Mouse (Mus musculus): Measurements from ENCODE around the gene Gm11114. TPM values are rescaled to one million over a fixed set of nuclear protein-coding genes. Genes with fewer than 3 reads are reported as not detected.
A peak's percentile ranks its signal among the peaks of the same experiment; 100 is the strongest.

Gm11114 gene
- polyA plus RNA-seq, 1 experiment from 2014 or later = not detected

DNA sequence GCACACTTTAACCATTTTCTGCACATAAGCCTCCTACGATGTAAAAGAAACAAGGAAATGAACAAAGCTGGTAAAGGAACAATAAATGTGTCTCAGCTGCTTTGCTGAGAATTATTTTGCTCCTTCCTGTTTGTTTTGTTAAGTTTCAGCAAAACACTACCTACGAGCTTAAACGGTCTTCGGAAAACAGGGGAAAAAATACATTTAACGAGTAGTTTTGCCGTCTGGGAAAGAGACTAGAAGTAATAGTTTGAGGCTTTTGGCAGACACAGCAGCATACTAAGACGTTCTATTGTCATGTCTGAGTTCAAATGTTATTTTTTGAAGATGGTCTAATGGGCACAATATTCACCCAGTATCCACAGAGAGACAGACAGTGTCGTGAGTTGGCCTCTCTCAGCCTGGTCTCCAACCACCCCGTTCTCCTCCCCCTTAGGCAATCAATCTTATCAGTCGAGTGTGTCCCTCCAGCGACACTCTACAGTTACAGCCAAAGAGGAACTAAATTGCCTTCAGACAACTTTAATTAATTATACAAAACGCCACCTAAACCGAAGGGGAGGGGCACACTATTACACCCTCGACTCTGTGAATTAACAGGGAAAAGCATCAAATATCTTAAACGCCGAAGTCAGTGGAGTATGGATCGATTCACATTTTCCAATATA, 12.8 kb downstream of the Gm11114 start:
- Histone ChIP-seq H3K27ac (ENCODE audit: low read depth, low read length) (no peak overlapping the region), H3K27me3 (ENCODE audit: control insufficient read depth, insufficient read depth, low read length) (peaks cover 8% of the 10 kb centered on the region; the same call in 1 of the 2 replicates), H3K4me1 (replicated peaks; ENCODE audit: control insufficient read depth, insufficient read depth, low read length) (peaks cover 3% of the 10 kb centered on the region; the same call in 1 of the 2 replicates), H3K9ac (ENCODE audit: low read length) (no peak overlapping the region), H3K36me3 (ENCODE audit: control insufficient read depth, insufficient read depth, low read length) (no peaks in the 10 kb centered on the region), H3K4me2 (ENCODE audit: low read depth, low read length, severe bottlenecking) (0 out of 2 replicates have a peak overlapping the region, but pooled peaks have one; percentile 2), H3K4me3 (ENCODE audit: low read depth, low read length) (no peak overlapping the region), H3K9me3 (ENCODE audit: control insufficient read depth, low read length) (no peaks in the 10 kb centered on the region)
- no peak for ATAC-seq (replicated peaks; ENCODE audit: low FRiP score)
- 50% methylated on average over 17 of the region's 17 CpGs for WGBS
- no peak for DNase-seq (ENCODE audit: low spot score)

DNA sequence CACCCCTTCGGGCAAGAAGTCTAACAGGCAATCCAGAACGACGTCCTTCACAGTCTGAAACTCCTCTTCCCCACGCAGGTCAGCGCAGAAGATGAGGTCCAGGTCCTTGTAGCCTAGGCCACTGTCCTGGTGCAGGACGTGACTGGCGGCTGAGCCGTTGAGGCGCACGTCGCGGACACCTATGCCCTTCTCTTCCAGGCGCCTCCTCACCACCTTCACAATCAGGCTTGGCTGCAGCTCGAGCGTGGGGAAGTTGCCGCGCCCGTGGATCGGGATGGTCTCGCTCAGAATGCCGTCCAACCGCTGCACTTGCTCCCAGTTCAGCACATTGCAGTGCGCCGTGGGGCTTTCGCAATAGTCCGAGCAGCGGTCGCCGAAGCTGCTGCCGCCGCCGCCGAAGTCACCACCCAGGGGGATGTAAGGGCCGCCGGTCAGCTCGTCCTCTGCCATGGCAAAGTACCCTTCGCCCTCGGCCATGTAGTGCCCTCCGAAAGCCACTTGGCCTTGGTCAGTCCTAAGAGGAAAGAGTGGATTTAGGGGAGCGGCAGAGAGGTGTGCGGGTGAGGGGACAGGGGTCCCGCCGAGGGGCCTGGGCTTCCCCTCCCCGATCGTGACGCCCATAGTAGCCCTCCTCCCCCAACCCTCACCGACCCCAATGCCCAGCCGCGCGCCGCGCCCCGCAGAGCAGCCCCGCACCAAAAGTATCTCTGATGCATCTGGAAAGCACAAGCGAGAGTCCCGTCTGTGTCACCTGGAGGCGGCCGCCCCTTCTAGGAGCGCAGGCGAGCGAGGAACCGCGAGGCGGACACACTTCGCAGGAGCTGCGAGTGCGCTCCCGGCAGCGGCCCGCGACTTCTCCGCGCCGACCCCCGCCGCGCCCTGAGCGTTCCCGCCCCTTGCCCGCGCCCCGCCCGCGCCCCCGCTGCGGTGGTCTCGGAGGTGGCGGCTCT, 14.0 kb downstream of the Gm11114 start:
- peaks cover 8% of the 10 kb centered on the region; the same call in 1 of the 2 replicates for H3K27me3 ChIP-seq (ENCODE audit: control insufficient read depth, insufficient read depth, low read length)
- peak; percentile 65 for ATAC-seq (replicated peaks; ENCODE audit: low FRiP score)
- peak overlapping the region; percentile 90 for H3K4me2 ChIP-seq (ENCODE audit: low read depth, low read length, severe bottlenecking)
- H3K36me3 ChIP-seq (ENCODE audit: control insufficient read depth, insufficient read depth, low read length) = no peaks in the 10 kb centered on the region
- DNase-seq (ENCODE audit: low spot score) = peak; percentile 67
- peaks cover 3% of the 10 kb centered on the region; the same call in 1 of the 2 replicates for H3K4me1 ChIP-seq (replicated peaks; ENCODE audit: control insufficient read depth, insufficient read depth, low read length)
- no peaks in the 10 kb centered on the region for H3K9me3 ChIP-seq (ENCODE audit: control insufficient read depth, low read length)
- no peak overlapping the region for H3K27ac ChIP-seq (ENCODE audit: low read depth, low read length)
- under 1% methylated on average over 73 of the region's 88 CpGs for WGBS
- peak overlapping the region; percentile 53 for H3K4me3 ChIP-seq (ENCODE audit: low read depth, low read length)
- H3K9ac ChIP-seq (ENCODE audit: low read length) = peak overlapping the region; percentile 47

DNA sequence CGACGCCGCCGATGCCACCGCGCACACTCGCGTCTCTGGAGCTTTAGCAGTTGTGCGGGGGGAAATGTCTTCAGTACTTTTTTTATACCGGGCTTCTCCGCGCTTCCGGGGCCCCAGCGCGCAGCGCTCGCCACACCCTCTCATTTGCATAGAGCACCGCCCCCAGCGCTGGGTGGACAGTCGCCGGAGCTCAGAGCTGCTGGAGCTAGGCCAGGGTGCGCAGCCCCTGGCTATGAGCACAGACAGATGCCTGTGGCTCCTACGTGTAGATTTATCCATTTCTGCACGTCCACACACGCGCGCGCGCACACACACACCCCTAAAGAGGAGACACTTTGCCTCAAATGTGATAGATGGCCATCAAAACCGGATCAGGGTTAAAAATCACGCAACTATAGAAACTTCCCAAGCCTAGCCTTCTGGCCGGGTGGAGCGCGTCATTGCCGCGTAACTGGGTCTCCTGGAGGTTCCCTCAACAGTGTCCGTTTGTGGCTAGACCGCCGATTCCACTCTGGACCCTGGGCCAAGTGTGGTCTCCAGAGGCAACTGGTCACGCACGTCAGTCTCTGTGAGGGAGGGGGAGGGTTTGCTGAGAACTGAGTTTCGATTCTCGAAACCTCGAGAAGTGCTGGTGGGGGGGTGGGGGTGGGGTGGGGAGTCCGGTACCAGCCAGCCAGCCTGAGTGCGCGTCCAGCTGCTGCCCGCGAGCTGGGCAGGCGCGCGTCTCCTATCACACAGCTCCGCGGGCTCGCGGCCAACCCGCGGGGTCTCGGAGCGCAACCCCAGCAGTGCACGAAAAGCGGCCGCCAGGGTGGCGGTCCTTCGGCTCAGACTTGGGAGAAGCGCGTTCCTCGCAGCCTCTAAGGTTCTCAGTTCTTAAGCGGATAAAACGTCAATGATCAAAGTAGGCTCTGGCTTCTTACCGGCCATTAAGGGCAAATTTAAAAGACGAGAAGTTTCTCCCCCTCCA, 15.0 kb downstream of the Gm11114 start, which contains the start of gene Tent5a:
Tent5a (minus strand) TSS at position 107 of the 970 bp plus-strand sequence.
- Histone ChIP-seq H3K4me2 (ENCODE audit: low read depth, low read length, severe bottlenecking) (peak within 1 kb of the TSS; percentile 90), H3K27me3 (ENCODE audit: control insufficient read depth, insufficient read depth, low read length) (peaks cover 8% of the 10 kb centered on the region; the same call in 1 of the 2 replicates), H3K4me3 (ENCODE audit: low read depth, low read length) (peak within 1 kb of the TSS; percentile 53), H3K4me1 (replicated peaks; ENCODE audit: control insufficient read depth, insufficient read depth, low read length) (peaks cover 3% of the 10 kb centered on the region; the same call in 1 of the 2 replicates), H3K9ac (ENCODE audit: low read length) (peak within 1 kb of the TSS; percentile 47), H3K9me3 (ENCODE audit: control insufficient read depth, low read length) (no peaks in the 10 kb centered on the region), H3K27ac (ENCODE audit: low read depth, low read length) (no peak within 1 kb of the TSS), H3K36me3 (ENCODE audit: control insufficient read depth, insufficient read depth, low read length) (no peaks in the 10 kb centered on the region)
- under 1% methylated on average over 72 of the region's 72 CpGs for WGBS
- DNase-seq (ENCODE audit: low spot score) = peak; percentile 91
- peak; percentile 93 for ATAC-seq (replicated peaks; ENCODE audit: low FRiP score)

DNA sequence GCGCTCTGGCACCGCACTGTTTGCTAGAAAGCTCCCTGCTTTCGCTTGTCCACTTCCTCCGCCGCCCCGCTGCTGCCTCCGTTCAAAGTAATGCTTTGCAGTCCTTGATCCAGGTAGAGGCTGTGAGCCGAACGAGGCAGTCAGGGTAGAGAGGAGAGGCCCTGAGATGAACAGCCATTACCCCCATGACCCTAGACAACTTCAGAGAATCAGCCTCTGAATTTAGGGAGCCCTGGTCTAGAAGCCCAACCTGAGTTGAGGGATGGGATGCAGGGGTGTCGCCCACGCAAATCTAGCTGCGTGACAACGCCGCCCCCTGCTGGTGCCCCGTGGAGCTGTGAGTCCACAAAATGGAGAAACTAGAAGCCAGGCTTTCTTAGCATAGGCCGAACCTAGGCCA, 15.7 kb downstream of the Gm11114 start:
- no peak overlapping the region for H3K27ac ChIP-seq (ENCODE audit: low read depth, low read length)
- H3K4me2 ChIP-seq (ENCODE audit: low read depth, low read length, severe bottlenecking) = peak overlapping the region; percentile 90
- DNase-seq (ENCODE audit: low spot score) = peak; percentile 94

DNA sequence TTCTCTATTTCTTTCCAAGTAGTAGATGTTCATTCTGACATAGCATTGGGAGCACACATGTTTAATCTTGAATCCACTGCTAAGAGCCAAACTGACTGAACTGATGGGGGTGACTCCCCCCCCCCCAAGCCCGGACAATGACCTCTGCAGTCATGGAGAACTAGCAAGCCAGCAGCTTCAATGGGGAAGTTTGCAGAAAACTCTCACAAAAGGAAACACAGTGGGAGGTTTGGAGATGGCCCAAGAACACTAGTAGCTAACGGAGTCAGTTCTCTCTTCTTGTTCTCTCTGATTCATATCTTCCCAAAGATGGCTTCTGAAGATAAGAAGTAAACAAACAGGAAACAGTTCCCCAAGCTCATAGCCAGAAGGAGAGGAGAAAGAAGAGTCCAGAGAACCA, 18.9 kb downstream of the Gm11114 start:
- no peak overlapping the region for H3K4me2 ChIP-seq (ENCODE audit: low read depth, low read length, severe bottlenecking)
- H3K27me3 ChIP-seq (ENCODE audit: control insufficient read depth, insufficient read depth, low read length) = no peaks in the 10 kb centered on the region
- no peaks in the 10 kb centered on the region for H3K4me1 ChIP-seq (replicated peaks; ENCODE audit: control insufficient read depth, insufficient read depth, low read length)
- no peak overlapping the region for H3K9ac ChIP-seq (ENCODE audit: low read length)
- DNase-seq (ENCODE audit: low spot score) (no peak), ATAC-seq (replicated peaks; ENCODE audit: low FRiP score) (no peak)
- H3K36me3 ChIP-seq (ENCODE audit: control insufficient read depth, insufficient read depth, low read length) = no peaks in the 10 kb centered on the region
- H3K27ac ChIP-seq (ENCODE audit: low read depth, low read length) = no peak overlapping the region
- WGBS = 84% methylated on average over 2 of the region's 2 CpGs
- no peaks in the 10 kb centered on the region for H3K9me3 ChIP-seq (ENCODE audit: control insufficient read depth, low read length)
- H3K4me3 ChIP-seq (ENCODE audit: low read depth, low read length) = no peak overlapping the region

More for the DNA sequence above, 15.7 kb downstream of the Gm11114 start:
- no peaks in the 10 kb centered on the region for H3K9me3 ChIP-seq (ENCODE audit: control insufficient read depth, low read length)
- peak overlapping the region; percentile 47 for H3K9ac ChIP-seq (ENCODE audit: low read length)
- peaks cover 3% of the 10 kb centered on the region; the same call in 1 of the 2 replicates for H3K4me1 ChIP-seq (replicated peaks; ENCODE audit: control insufficient read depth, insufficient read depth, low read length)
- peak; percentile 43 for ATAC-seq (replicated peaks; ENCODE audit: low FRiP score)
- H3K27me3 ChIP-seq (ENCODE audit: control insufficient read depth, insufficient read depth, low read length) = peaks cover 8% of the 10 kb centered on the region; the same call in 1 of the 2 replicates
- peak overlapping the region; percentile 53 for H3K4me3 ChIP-seq (ENCODE audit: low read depth, low read length)
- whole genome bisulfite sequencing = 2% methylated on average over 16 of the region's 16 CpGs
- H3K36me3 ChIP-seq (ENCODE audit: control insufficient read depth, insufficient read depth, low read length) = no peaks in the 10 kb centered on the region

DNA sequence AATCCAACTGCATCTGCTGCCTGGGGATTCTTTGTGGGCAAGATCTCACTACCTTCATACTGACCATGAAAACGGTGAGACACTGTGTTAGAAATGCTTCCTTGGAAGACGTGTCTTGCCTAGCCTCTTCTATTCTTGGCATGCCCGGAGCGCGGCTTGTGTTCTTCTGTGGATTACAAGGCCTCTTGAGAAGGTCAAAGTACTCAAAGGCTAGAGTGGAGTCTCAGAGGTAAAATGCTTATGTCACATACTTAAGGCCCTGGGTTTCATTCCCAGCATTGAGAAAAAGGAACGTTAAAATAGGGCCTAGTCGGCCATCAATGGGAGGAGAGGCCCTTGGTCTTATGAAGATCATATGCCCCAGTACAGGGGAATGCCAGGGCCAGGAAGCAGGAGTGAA, 23.5 kb downstream of the Gm11114 start:
- 91% methylated on average over 7 of the region's 7 CpGs for WGBS
- H3K4me3 ChIP-seq (ENCODE audit: low read depth, low read length) = no peak overlapping the region
- H3K9ac ChIP-seq (ENCODE audit: low read length) = no peak overlapping the region
- H3K27ac ChIP-seq (ENCODE audit: low read depth, low read length) = no peak overlapping the region
- H3K27me3 ChIP-seq (ENCODE audit: control insufficient read depth, insufficient read depth, low read length) = no peaks in the 10 kb centered on the region
- no peaks in the 10 kb centered on the region for H3K9me3 ChIP-seq (ENCODE audit: control insufficient read depth, low read length)
- no peaks in the 10 kb centered on the region for H3K4me1 ChIP-seq (replicated peaks; ENCODE audit: control insufficient read depth, insufficient read depth, low read length)
- DNase-seq (ENCODE audit: low spot score) = no peak
- no peak overlapping the region for H3K4me2 ChIP-seq (ENCODE audit: low read depth, low read length, severe bottlenecking)
- H3K36me3 ChIP-seq (ENCODE audit: control insufficient read depth, insufficient read depth, low read length) = no peaks in the 10 kb centered on the region
- ATAC-seq (replicated peaks; ENCODE audit: low FRiP score) = no peak

DNA sequence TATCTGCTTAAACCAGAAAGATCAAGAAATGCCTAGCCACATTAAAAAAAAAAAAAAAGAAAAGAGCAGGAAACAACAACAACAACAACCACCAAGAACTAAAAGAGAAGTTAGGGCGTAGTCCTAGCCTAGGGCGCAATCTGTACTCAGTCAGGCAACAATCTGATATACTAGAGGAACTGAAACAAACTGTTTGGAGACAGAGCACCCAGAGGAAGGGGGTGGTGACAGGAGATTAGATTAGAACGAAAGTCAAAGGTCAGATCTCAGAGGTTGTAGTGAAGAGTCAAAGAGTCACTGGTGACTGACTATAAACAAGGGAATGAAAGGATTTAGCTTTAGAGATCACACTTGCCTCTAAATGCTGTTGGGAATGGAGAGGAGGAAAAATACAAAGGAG, 27.7 kb downstream of the Gm11114 start:
- no peak for ATAC-seq (replicated peaks; ENCODE audit: low FRiP score)
- Histone ChIP-seq H3K4me1 (replicated peaks; ENCODE audit: control insufficient read depth, insufficient read depth, low read length) (no peaks in the 10 kb centered on the region), H3K4me3 (ENCODE audit: low read depth, low read length) (no peak overlapping the region)

More for the DNA sequence above, 27.7 kb downstream of the Gm11114 start:
- Histone ChIP-seq H3K9me3 (ENCODE audit: control insufficient read depth, low read length) (no peaks in the 10 kb centered on the region), H3K27ac (ENCODE audit: low read depth, low read length) (no peak overlapping the region), H3K36me3 (ENCODE audit: control insufficient read depth, insufficient read depth, low read length) (no peaks in the 10 kb centered on the region), H3K27me3 (ENCODE audit: control insufficient read depth, insufficient read depth, low read length) (no peaks in the 10 kb centered on the region), H3K4me2 (ENCODE audit: low read depth, low read length, severe bottlenecking) (no peak overlapping the region), H3K9ac (ENCODE audit: low read length) (no peak overlapping the region)
- no peak for DNase-seq (ENCODE audit: low spot score)
- WGBS = 70% methylated on average over 3 of the region's 3 CpGs
